Mouse (Mus musculus): ENCODE results near the gene Mad1l1. TPM values are rescaled to one million over a fixed set of nuclear protein-coding genes. Genes with fewer than 3 reads are reported as not detected.

The Mad1l1 gene
- polyA plus RNA-seq, 1 experiment from 2014 or later, result 27.2 TPM

DNA sequence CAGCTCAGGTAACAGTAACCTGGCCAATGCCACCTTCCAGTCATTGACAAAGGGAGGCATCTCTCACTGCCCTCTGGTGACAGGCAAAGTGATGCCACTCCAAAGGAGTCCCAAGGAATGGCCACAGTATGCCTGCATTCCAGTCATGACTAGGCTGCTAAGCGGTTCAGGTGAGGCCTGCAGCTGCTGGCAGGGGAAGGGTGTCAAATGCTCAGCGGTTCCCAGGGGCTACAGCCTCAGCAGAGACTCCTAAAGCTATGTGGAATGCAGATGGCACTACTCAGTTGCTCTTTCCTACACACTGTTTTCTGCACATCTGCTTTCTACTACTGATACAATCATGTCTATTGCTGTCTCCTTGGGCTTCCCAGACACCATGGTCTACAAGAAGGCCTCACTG lies 73.3 kb downstream of the Mad1l1 start:
- no peak overlapping the region for H3K9ac ChIP-seq (replicated peaks; ENCODE audit: low read depth, low read length)
- no peak overlapping the region for H3K4me2 ChIP-seq (ENCODE audit: low read depth, low read length)
- H3K4me1 ChIP-seq (ENCODE audit: control insufficient read depth, insufficient read depth, low read length), result no peaks in the 10 kb centered on the region
- no peaks in the 10 kb centered on the region for H3K27me3 ChIP-seq (ENCODE audit: control insufficient read depth, insufficient read depth, low read length)
- 100% methylated on average over 2 of the region's 2 CpGs for WGBS
- no peak for ATAC-seq (ENCODE audit: low read depth)
- no peaks in the 10 kb centered on the region; the same call in 1 of the 2 replicates for H3K36me3 ChIP-seq (ENCODE audit: control insufficient read depth, insufficient read depth, low read length)
- H3K27ac ChIP-seq (ENCODE audit: low read depth, low read length), result no peak overlapping the region
- H3K4me3 ChIP-seq (ENCODE audit: low read depth, low read length), result no peak overlapping the region
- no peaks in the 10 kb centered on the region for H3K9me3 ChIP-seq (ENCODE audit: control insufficient read depth, low read length)

DNA sequence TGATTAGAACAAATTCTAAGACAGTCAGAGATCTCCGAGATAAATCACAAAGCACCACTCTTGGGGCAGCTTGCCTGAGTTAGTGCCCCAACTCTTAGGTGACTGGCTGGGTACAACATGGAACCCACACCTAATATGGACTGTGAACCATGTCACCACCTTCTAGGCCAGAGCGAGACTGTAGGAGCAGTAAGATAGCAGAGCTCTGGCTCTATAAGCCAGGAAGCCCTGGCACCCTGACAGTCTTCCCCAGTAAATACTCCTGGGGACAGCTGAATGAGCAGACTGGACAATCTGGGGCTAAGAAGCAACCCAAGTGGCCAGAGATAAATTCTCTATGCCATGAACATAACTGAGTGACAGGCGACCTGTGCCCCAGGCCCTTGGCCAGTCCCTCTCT lies 81.1 kb downstream of the Mad1l1 start:
- Histone ChIP-seq H3K9ac (replicated peaks; ENCODE audit: low read depth, low read length) (no peak overlapping the region), H3K9me3 (ENCODE audit: control insufficient read depth, low read length) (no peaks in the 10 kb centered on the region), H3K27ac (ENCODE audit: low read depth, low read length) (no peak overlapping the region), H3K4me2 (ENCODE audit: low read depth, low read length) (no peak overlapping the region), H3K4me3 (ENCODE audit: low read depth, low read length) (no peak overlapping the region), H3K36me3 (ENCODE audit: control insufficient read depth, insufficient read depth, low read length) (no peaks in the 10 kb centered on the region), H3K4me1 (ENCODE audit: control insufficient read depth, insufficient read depth, low read length) (no peaks in the 10 kb centered on the region), H3K27me3 (ENCODE audit: control insufficient read depth, insufficient read depth, low read length) (no peaks in the 10 kb centered on the region)
- ATAC-seq (ENCODE audit: low read depth), result no peak
- 94% methylated on average over 3 of the region's 3 CpGs for WGBS

DNA sequence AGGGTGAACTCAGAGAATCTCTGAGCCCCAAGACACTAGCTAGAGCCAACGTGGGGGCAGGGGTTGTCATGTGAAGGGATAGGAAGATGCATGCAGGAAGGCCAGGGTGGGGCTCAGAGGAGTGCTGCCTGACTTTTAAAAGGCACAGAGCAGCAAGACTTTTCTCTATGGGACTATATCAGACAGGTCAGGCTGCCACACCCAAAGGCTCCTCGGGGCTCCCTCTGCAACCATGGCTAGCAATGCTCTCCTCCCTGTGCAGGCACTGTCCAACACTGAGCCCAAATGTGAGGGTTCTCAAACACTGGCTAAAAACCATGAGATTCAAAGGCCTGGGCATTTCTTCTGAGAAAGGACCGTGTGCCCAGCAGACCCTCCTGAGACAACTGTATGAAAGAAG lies 82.5 kb downstream of the Mad1l1 start:
- 71% methylated on average over 3 of the region's 3 CpGs for WGBS
- H3K9ac ChIP-seq (replicated peaks; ENCODE audit: low read depth, low read length), result no peak overlapping the region

DNA sequence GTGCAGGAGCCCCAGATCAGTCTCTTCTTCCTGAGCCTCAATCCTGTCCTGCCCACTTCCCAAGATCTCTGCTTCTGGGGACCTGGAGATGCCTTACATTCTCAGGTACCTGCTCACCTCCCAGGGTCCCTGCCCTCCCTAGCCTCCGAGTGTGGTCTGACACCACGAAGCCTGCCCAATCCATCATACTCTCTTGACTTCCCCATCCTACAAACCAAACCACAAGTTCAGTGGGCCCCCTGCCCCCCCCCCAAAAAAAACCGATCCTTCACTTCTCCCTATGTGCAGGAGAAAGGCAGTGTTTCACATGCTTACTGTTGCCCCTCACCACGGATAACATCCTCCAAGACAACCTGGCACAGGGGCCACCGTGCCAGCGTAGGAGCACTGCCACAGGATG lies 90.5 kb downstream of the Mad1l1 start:
- Histone ChIP-seq H3K9me3 (ENCODE audit: control insufficient read depth, low read length) (no peaks in the 10 kb centered on the region), H3K9ac (replicated peaks; ENCODE audit: low read depth, low read length) (no peak overlapping the region), H3K4me1 (ENCODE audit: control insufficient read depth, insufficient read depth, low read length) (no peaks in the 10 kb centered on the region), H3K27ac (ENCODE audit: low read depth, low read length) (no peak overlapping the region), H3K36me3 (ENCODE audit: control insufficient read depth, insufficient read depth, low read length) (no peaks in the 10 kb centered on the region), H3K27me3 (ENCODE audit: control insufficient read depth, insufficient read depth, low read length) (no peaks in the 10 kb centered on the region), H3K4me2 (ENCODE audit: low read depth, low read length) (no peak overlapping the region), H3K4me3 (ENCODE audit: low read depth, low read length) (no peak overlapping the region)
- no peak for ATAC-seq (ENCODE audit: low read depth)
- WGBS, result 94% methylated on average over 6 of the region's 6 CpGs

More for the DNA sequence above, 82.5 kb downstream of the Mad1l1 start:
- Histone ChIP-seq H3K36me3 (ENCODE audit: control insufficient read depth, insufficient read depth, low read length) (no peaks in the 10 kb centered on the region), H3K4me1 (ENCODE audit: control insufficient read depth, insufficient read depth, low read length) (no peaks in the 10 kb centered on the region), H3K4me3 (ENCODE audit: low read depth, low read length) (no peak overlapping the region), H3K4me2 (ENCODE audit: low read depth, low read length) (no peak overlapping the region), H3K9me3 (ENCODE audit: control insufficient read depth, low read length) (no peaks in the 10 kb centered on the region), H3K27me3 (ENCODE audit: control insufficient read depth, insufficient read depth, low read length) (no peaks in the 10 kb centered on the region), H3K27ac (ENCODE audit: low read depth, low read length) (no peak overlapping the region)
- no peak for ATAC-seq (ENCODE audit: low read depth)

DNA sequence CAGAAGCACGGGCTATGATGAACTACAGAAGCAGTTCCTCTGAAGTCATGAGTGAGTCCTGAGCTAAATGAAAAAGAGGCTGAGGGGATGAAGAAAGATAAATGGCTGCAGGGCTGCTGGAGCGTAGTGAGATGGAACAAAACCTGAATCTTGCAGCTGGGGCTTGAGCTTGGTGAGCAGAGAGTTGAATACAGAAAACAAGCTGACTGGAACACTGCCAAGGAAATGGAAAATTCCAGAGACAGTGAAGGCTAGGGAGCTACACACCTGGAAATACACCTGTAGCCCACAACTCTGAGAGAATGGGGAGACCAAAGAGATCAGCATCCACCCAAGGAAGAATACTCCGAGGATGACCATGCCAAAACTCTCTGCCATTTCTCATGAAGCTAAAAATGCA lies 93.0 kb downstream of the Mad1l1 start:
- no peak overlapping the region for H3K4me3 ChIP-seq (ENCODE audit: low read depth, low read length)
- WGBS, result 76% methylated on average over 3 of the region's 3 CpGs
- no peak for ATAC-seq (ENCODE audit: low read depth)
- no peaks in the 10 kb centered on the region for H3K36me3 ChIP-seq (ENCODE audit: control insufficient read depth, insufficient read depth, low read length)
- no peak overlapping the region for H3K27ac ChIP-seq (ENCODE audit: low read depth, low read length)
- no peak overlapping the region for H3K9ac ChIP-seq (replicated peaks; ENCODE audit: low read depth, low read length)
- no peaks in the 10 kb centered on the region for H3K9me3 ChIP-seq (ENCODE audit: control insufficient read depth, low read length)
- H3K4me1 ChIP-seq (ENCODE audit: control insufficient read depth, insufficient read depth, low read length), result no peaks in the 10 kb centered on the region
- no peaks in the 10 kb centered on the region for H3K27me3 ChIP-seq (ENCODE audit: control insufficient read depth, insufficient read depth, low read length)
- H3K4me2 ChIP-seq (ENCODE audit: low read depth, low read length), result no peak overlapping the region

DNA sequence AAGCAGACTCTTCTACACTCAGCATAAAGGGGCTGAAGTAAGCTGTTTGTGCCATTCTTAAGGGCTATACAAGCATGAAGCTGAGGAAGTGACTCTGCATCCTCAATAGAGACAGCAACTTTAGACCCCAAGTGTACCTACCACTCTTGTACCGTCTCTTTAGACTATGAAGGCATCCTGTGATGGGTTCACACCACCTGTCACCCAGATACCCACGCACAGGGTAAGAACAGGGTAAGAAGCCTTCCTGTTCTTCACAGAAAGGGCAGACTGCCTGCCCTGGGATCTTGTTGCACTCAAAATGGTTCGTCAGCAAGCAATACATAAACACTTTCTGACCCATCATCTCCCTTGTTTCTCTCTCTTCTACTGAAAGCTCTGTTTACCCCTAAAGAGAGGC lies 94.5 kb downstream of the Mad1l1 start:
- H3K9ac ChIP-seq (replicated peaks; ENCODE audit: low read depth, low read length), result no peak overlapping the region
- H3K4me2 ChIP-seq (ENCODE audit: low read depth, low read length), result no peak overlapping the region
- H3K4me3 ChIP-seq (ENCODE audit: low read depth, low read length), result no peak overlapping the region
- no peak overlapping the region for H3K27ac ChIP-seq (ENCODE audit: low read depth, low read length)
- H3K27me3 ChIP-seq (ENCODE audit: control insufficient read depth, insufficient read depth, low read length), result no peaks in the 10 kb centered on the region
- no peaks in the 10 kb centered on the region for H3K4me1 ChIP-seq (ENCODE audit: control insufficient read depth, insufficient read depth, low read length)
- no peaks in the 10 kb centered on the region for H3K9me3 ChIP-seq (ENCODE audit: control insufficient read depth, low read length)
- WGBS, result 78% methylated on average over 3 of the region's 3 CpGs
- H3K36me3 ChIP-seq (ENCODE audit: control insufficient read depth, insufficient read depth, low read length), result no peaks in the 10 kb centered on the region
- no peak for ATAC-seq (ENCODE audit: low read depth)

DNA sequence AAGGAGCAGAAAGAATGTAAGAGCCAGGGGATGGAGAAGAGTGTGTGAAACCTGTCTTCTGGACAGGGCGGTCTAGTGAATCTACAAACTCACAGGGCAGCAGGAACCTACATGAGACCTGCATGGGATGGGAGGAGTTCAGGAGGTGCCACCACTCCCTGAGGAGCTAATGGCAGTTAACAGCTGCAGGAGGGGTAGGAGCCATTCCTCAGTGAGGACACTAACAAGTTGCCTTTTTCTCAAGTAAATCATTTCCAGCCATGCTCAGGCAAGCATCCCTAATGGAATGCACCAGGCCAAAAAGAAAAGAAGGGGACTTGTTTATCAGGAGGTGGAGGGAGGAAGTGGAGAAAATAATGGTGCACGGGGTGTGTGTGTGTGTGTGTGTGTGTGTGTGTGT lies 95.5 kb downstream of the Mad1l1 start:
- Histone ChIP-seq H3K4me1 (ENCODE audit: control insufficient read depth, insufficient read depth, low read length) (no peaks in the 10 kb centered on the region), H3K36me3 (ENCODE audit: control insufficient read depth, insufficient read depth, low read length) (no peaks in the 10 kb centered on the region), H3K27me3 (ENCODE audit: control insufficient read depth, insufficient read depth, low read length) (no peaks in the 10 kb centered on the region), H3K9me3 (ENCODE audit: control insufficient read depth, low read length) (no peaks in the 10 kb centered on the region), H3K9ac (replicated peaks; ENCODE audit: low read depth, low read length) (no peak overlapping the region), H3K4me3 (ENCODE audit: low read depth, low read length) (no peak overlapping the region), H3K4me2 (ENCODE audit: low read depth, low read length) (no peak overlapping the region), H3K27ac (ENCODE audit: low read depth, low read length) (no peak overlapping the region)
- WGBS, result 59% methylated on average over 2 of the region's 2 CpGs
- ATAC-seq (ENCODE audit: low read depth), result no peak

DNA sequence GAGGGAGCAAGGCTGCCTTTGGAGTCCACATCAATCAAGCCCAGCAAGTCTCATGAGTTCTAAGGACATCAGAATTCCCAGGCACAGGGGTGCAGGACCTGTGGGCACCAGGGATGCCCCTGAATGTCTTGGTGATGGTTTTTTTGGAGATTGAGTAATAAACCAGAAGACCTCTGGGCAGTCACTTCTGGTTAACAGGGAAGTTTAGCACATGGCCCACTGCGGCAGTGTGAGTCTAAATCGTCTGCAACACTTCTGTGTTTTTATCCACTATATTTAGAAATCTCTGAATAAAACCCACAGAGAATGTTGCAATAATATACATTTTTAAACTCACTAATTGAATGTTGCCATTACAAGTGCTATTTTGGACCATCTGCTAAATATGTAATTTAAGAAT lies 96.2 kb downstream of the Mad1l1 start:
- ATAC-seq (ENCODE audit: low read depth), result no peak
- no peaks in the 10 kb centered on the region for H3K27me3 ChIP-seq (ENCODE audit: control insufficient read depth, insufficient read depth, low read length)

DNA sequence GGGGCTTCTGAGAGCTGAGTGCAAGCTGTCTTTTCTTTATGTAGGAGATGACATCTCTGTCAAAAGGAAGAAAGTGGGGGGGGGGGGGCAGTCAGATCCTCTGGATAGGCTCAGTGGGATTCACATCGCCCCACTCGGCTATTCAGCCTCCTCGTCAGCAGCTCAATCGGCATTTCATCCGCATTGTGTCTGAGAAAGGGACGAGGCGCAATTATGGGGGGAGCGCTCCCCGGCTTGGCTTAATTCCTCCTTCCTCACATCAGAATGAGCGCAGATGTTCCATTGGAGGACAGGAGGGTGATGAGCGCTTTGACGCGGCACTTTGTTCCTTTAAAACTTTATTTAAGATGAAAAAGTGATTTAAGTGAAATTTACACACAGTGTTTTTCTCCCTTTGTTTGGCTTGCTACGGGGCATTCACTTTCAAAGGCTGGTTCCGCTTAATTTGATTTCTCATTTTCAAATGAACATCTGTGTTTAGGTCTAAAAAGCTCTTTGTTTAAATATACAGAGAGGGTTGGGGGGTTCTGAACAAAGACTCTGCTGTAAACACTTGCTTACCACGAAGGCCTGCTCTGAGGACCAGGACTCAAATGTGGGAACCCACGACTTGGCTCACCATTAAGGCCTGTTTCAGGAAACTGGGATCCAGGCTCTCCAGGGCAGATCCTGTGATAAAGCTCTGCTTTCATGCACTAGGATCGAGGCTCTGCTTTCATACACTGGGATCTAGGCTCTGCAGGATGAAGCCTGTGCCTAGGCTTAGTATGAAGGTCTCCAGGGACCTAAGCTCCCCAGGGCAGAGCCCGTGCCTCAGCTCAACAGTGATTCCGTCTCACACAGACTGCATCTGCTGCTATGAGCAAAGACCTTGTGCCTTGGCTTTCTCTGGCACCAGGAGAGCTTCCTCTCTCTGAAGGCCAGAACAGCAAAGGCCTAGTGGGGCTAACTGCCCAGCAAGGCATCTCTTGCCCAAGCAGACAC lies 98.0 kb downstream of the Mad1l1 start:
- Histone ChIP-seq H3K4me2 (ENCODE audit: low read depth, low read length) (no peak overlapping the region), H3K4me3 (ENCODE audit: low read depth, low read length) (no peak overlapping the region), H3K4me1 (ENCODE audit: control insufficient read depth, insufficient read depth, low read length) (no peaks in the 10 kb centered on the region), H3K9me3 (ENCODE audit: control insufficient read depth, low read length) (no peaks in the 10 kb centered on the region), H3K36me3 (ENCODE audit: control insufficient read depth, insufficient read depth, low read length) (no peaks in the 10 kb centered on the region), H3K27me3 (ENCODE audit: control insufficient read depth, insufficient read depth, low read length) (no peaks in the 10 kb centered on the region), H3K9ac (replicated peaks; ENCODE audit: low read depth, low read length) (no peak overlapping the region), H3K27ac (ENCODE audit: low read depth, low read length) (peak overlapping the region; percentile 36; the same call in 1 of the 2 replicates)
- 0 out of 2 replicates have a peak, but pooled peaks have one; percentile 28 for ATAC-seq (ENCODE audit: low read depth)
- 15% methylated on average over 20 of the region's 20 CpGs for WGBS

More for the DNA sequence above, 96.2 kb downstream of the Mad1l1 start:
- Histone ChIP-seq H3K9ac (replicated peaks; ENCODE audit: low read depth, low read length) (no peak overlapping the region), H3K4me3 (ENCODE audit: low read depth, low read length) (no peak overlapping the region), H3K36me3 (ENCODE audit: control insufficient read depth, insufficient read depth, low read length) (no peaks in the 10 kb centered on the region), H3K4me2 (ENCODE audit: low read depth, low read length) (no peak overlapping the region), H3K27ac (ENCODE audit: low read depth, low read length) (no peak overlapping the region), H3K4me1 (ENCODE audit: control insufficient read depth, insufficient read depth, low read length) (no peaks in the 10 kb centered on the region), H3K9me3 (ENCODE audit: control insufficient read depth, low read length) (no peaks in the 10 kb centered on the region)
- 97% methylated on average over 2 of the region's 2 CpGs for WGBS

Data from neural tube, embryonic 14.5 days (tissue).